Comparison of ENCODE assay signal across 8 mouse cellular contexts in the genomic region with DNA sequence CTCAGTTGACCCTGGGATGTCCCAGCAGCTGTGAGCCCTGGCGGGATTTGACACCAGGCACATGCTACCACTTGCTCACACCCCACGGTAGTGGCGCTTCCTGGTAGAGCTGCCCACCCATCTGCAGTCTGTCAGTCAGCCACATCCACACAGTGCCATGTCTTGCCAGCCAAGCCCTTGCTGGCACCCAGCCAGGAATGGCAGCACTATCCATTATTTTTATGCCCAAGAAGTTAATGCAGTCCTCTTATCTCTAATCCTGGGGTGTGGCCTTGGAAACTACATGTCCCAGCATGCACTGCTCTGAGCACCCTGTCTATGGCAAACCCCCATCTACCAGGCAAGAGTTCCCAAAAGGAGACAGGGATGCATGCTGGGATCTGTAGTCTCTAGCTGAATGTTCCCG.
DNase-seq lines count a peak whose midpoint lies in the region; ATAC-seq and TF ChIP-seq lines count a peak whose summit lies in the region.

No protein-coding gene starts in this region.

- peak; percentile 55 for DNase-seq in adrenal gland, postnatal 10 days
- DNase-seq in adrenal gland, postnatal 4 days (ENCODE audit: low spot score in 2 of 2), result no peak
- peak; percentile 43 to 66 for DNase-seq in left cerebral cortex, postnatal 25 days (ENCODE audit: low spot score in 2 of 2)
- DNase-seq in left cerebral cortex, adult 2 months (ENCODE audit: extremely low spot score in 1 of 2, low spot score in 2 of 2), result no peak
- DNase-seq in spleen, postnatal 4 days (ENCODE audit: low spot score in 2 of 2), result no peak

- H3K9ac ChIP-seq in embryonic facial prominence, embryonic 15.5 days, result no peak overlapping the region
- no peak overlapping the region for H3K9ac ChIP-seq in liver, embryonic 12.5 days

- intact Hi-C loops in left cerebral cortex, postnatal 25 days (cut with DNase I), result no loop called here
- intact Hi-C loops in left cerebral cortex, adult 2 months (cut with DNase I), result no loop called here

- no peak overlapping the region for H3K27ac ChIP-seq in left cerebral cortex, adult 2 months
- no peak overlapping the region for H3K27ac ChIP-seq in embryonic facial prominence, embryonic 15.5 days (replicated peaks)
- H3K27ac ChIP-seq in liver, embryonic 12.5 days, result no peak overlapping the region

- no peaks in the 10 kb centered on the region for H3K36me3 ChIP-seq in embryonic facial prominence, embryonic 15.5 days
- no peaks in the 10 kb centered on the region for H3K36me3 ChIP-seq in liver, embryonic 12.5 days

- WGBS in embryonic facial prominence, embryonic 15.5 days, result 59% methylated on average over 4 of the region's 4 CpGs
- WGBS in liver, embryonic 12.5 days (ENCODE audit: insufficient replicate concordance), result 58% methylated on average over 4 of the region's 4 CpGs

- ATAC-seq in embryonic facial prominence, embryonic 15.5 days (ENCODE audit: insufficient number of reproducible peaks, low FRiP score, low TSS enrichment, low read depth), result peak; percentile 13; the same call in 1 of the 2 replicates
- ATAC-seq in megakaryocyte-erythroid progenitor cell, adult 5-6 weeks (replicated peaks; ENCODE audit: low FRiP score, low TSS enrichment, poor library complexity, severe bottlenecking), result peak; percentile 42; the same call in 1 of the 2 replicates
- no peak for ATAC-seq in liver, embryonic 12.5 days

- no peak overlapping the region for H3K4me3 ChIP-seq in left cerebral cortex, adult 2 months
- no peak overlapping the region for H3K4me3 ChIP-seq in embryonic facial prominence, embryonic 15.5 days (replicated peaks)
- no peak overlapping the region for H3K4me3 ChIP-seq in liver, embryonic 12.5 days

- H3K27me3 ChIP-seq in embryonic facial prominence, embryonic 15.5 days, result peaks cover 28% of the 10 kb centered on the region
- peaks cover 58% of the 10 kb centered on the region for H3K27me3 ChIP-seq in liver, embryonic 12.5 days (replicated peaks)

- H3K4me1 ChIP-seq in embryonic facial prominence, embryonic 15.5 days, result peaks cover 51% of the 10 kb centered on the region
- H3K4me1 ChIP-seq in liver, embryonic 12.5 days, result peaks cover 11% of the 10 kb centered on the region

- H3K4me2 ChIP-seq in embryonic facial prominence, embryonic 15.5 days (replicated peaks), result no peak overlapping the region
- no peak overlapping the region for H3K4me2 ChIP-seq in liver, embryonic 12.5 days

- no peaks in the 10 kb centered on the region for H3K9me3 ChIP-seq in embryonic facial prominence, embryonic 15.5 days (replicated peaks)
- H3K9me3 ChIP-seq in liver, embryonic 12.5 days (replicated peaks), result no peaks in the 10 kb centered on the region

- no peak for TF ChIP-seq CTCF in left cerebral cortex, adult 2 months (IDR thresholded peaks at IDR 0.05)

Comparison
In these comparisons a context has a peak if more than half of its experiments do, and no peak if none do; other contexts are left out.
1. DNase-seq: peak in adrenal gland, postnatal 10 days (single experiment) and left cerebral cortex, postnatal 25 days (2 of 2); none in adrenal gland, postnatal 4 days (0 of 2), left cerebral cortex, adult 2 months (0 of 2) and spleen, postnatal 4 days (0 of 2).